Mouse (Mus musculus) spleen, adult 2 months (tissue): ENCODE results near the gene Abcb8.

Experiments used
- CTCF ChIP-seq: fragments of 200-500 bp; IDR thresholded peaks from 2 replicates; pipeline ENCODE4 v1.5.1; 2011; ENCODE audit warnings: mild to moderate bottlenecking, inconsistent platforms; ENCODE audit not compliant: insufficient read depth, insufficient read length, insufficient replicate concordance; ENCODE audit errors: extremely low read depth
- POLR2A ChIP-seq: fragments of 200-500 bp; IDR thresholded peaks from 2 replicates; pipeline ENCODE4 v1.6.1; 2011; ENCODE audit warnings: low read depth, low read length, inconsistent platforms

DNA sequence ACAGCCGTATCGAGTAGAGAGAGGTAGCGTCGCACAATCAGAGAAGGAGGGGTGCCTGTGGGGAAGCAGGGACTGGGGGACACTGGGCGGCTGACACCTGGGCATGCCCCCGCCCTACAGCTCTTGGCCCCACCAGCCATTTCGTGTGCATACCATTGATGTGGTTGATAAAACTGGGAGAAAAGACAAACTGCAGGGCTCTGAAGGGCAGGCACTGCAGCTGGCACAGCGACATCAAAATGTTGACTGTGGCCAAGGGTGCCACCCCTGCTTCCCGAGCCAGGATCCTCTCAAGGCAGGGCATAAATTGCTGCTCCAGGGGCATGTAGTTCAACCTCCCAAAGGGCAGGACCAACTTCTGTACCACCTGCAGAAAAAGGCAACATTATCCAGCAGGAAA is 48.6 kb downstream of the Abcb8 start:
- TF ChIP-seq CTCF (no peak), POLR2A (no peak)
